Mouse (Mus musculus): ENCODE results near the gene Mfsd4b3.
A peak's percentile ranks its signal among the peaks of the same experiment; 100 is the strongest.
"Not testable (repeated sequence)": the region's sequence is repeated elsewhere in the genome, so short reads cannot be mapped to it uniquely, and the experiment has no call there.

The Mfsd4b3 gene

GRCm38 (mm10) chr10:39959761-39960440 is at the start of gene Mfsd4b3:
TSS of gene Mfsd4b3 (minus strand) at chr10:39960153.
- peak; percentile 55 for DNase-seq (ENCODE audit: low read depth)

GRCm38 (mm10) chr10:40009591-40009990 is 49.6 kb upstream of the Mfsd4b3 start:
- no peak for DNase-seq (ENCODE audit: low read depth)

GRCm38 (mm10) chr10:40008847-40009246 is 48.9 kb upstream of the Mfsd4b3 start:
- not testable (repeated sequence) for DNase-seq (ENCODE audit: low read depth)

GRCm38 (mm10) chr10:40007953-40008352 is 48.0 kb upstream of the Mfsd4b3 start:
- DNase-seq (ENCODE audit: low read depth) = no peak

GRCm38 (mm10) chr10:40006963-40007362 is 47.0 kb upstream of the Mfsd4b3 start:
- DNase-seq (ENCODE audit: low read depth) = no peak

GRCm38 (mm10) chr10:40000746-40001145 is 40.8 kb upstream of the Mfsd4b3 start:
- no peak for DNase-seq (ENCODE audit: low read depth)

GRCm38 (mm10) chr10:39991155-39991554 is 31.2 kb upstream of the Mfsd4b3 start:
- no peak for DNase-seq (ENCODE audit: low read depth)

- DNase-seq (ENCODE audit: low read depth) = no peak
Observed at GRCm38 (mm10) chr10:39986466-39986865, 26.5 kb upstream of the Mfsd4b3 start, which contains the start of gene Mfsd4b5. TSS of gene Mfsd4b5 (minus strand) at chr10:39986646.

GRCm38 (mm10) chr10:39982604-39983003 is 22.7 kb upstream of the Mfsd4b3 start:
- peak; percentile 29 for DNase-seq (ENCODE audit: low read depth)

- DNase-seq (ENCODE audit: low read depth) = no peak
Observed at GRCm38 (mm10) chr10:39978231-39978630, 18.3 kb upstream of the Mfsd4b3 start.

GRCm38 (mm10) chr10:39977346-39977745 is 17.4 kb upstream of the Mfsd4b3 start:
- DNase-seq (ENCODE audit: low read depth) = no peak

- DNase-seq (ENCODE audit: low read depth) = no peak
Observed at GRCm38 (mm10) chr10:39975771-39976170, 15.8 kb upstream of the Mfsd4b3 start.

GRCm38 (mm10) chr10:39974982-39975381 is 15.0 kb upstream of the Mfsd4b3 start:
- no peak for DNase-seq (ENCODE audit: low read depth)

GRCm38 (mm10) chr10:39967512-39967911 is 7.6 kb upstream of the Mfsd4b3 start:
- peak; percentile 59 for DNase-seq (ENCODE audit: low read depth)

GRCm38 (mm10) chr10:39961906-39962305 is 2.0 kb upstream of the Mfsd4b3 start:
- peak; percentile 39 for DNase-seq (ENCODE audit: low read depth)

GRCm38 (mm10) chr10:39960441-39960822 is 479 bp upstream of the Mfsd4b3 start:
- DNase-seq (ENCODE audit: low read depth) = no peak

- peak; percentile 54 for DNase-seq (ENCODE audit: low read depth)
Observed at GRCm38 (mm10) chr10:39958266-39958665, 1.7 kb downstream of the Mfsd4b3 start.

GRCm38 (mm10) chr10:39956340-39956878 is 3.5 kb downstream of the Mfsd4b3 start:
- DNase-seq (ENCODE audit: low read depth) = peak; percentile 78

GRCm38 (mm10) chr10:39955163-39955562 is 4.8 kb downstream of the Mfsd4b3 start:
- peak; percentile 36 for DNase-seq (ENCODE audit: low read depth)

GRCm38 (mm10) chr10:39949377-39949954 is 10.5 kb downstream of the Mfsd4b3 start:
- DNase-seq (ENCODE audit: low read depth) = no peak

GRCm38 (mm10) chr10:39947195-39947594 is 12.8 kb downstream of the Mfsd4b3 start:
- DNase-seq (ENCODE audit: low read depth) = not testable (repeated sequence)

- peak; percentile 16 for DNase-seq (ENCODE audit: low read depth)
Observed at GRCm38 (mm10) chr10:39936553-39936952, 23.4 kb downstream of the Mfsd4b3 start.

- no peak for DNase-seq (ENCODE audit: low read depth)
Observed at GRCm38 (mm10) chr10:39926616-39927139, 33.3 kb downstream of the Mfsd4b3 start, which contains the start of gene Mfsd4b2. TSS of gene Mfsd4b2 (minus strand) at chr10:39926923.

All from 416B (cell line).